Mouse (Mus musculus) ES-Bruce4 (cell line): Measurements from ENCODE around the gene Tnnt1.

ENCODE experiments used
- CTCF ChIP-seq: IDR thresholded peaks from one replicate; pipeline ENCODE4 v1.8.1; 2011; ENCODE audit warnings: low read depth, low read length
- EP300 ChIP-seq: IDR thresholded peaks from 2 replicates; pipeline ENCODE4 v1.6.1; 2011; ENCODE audit warnings: low read depth, low read length; ENCODE audit not compliant: insufficient read depth
- POLR2A ChIP-seq: IDR thresholded peaks from one replicate; pipeline ENCODE4 v1.8.1; 2011; ENCODE audit warnings: low read length; ENCODE audit not compliant: insufficient read depth

GRCm38 (mm10) chr7:4491308-4491707 is 24.9 kb downstream of the Tnnt1 start:
- TF ChIP-seq CTCF (no peak), EP300 (no peak), POLR2A (no peak)
